Mouse (Mus musculus) erythroblast, embryonic 14.5 days (primary cell): ENCODE measurements around the gene Foxo1.

Experiments used
- GATA1 ChIP-seq: IDR thresholded peaks from 2 replicates; pipeline ENCODE4 v1.6.1; 2012; ENCODE audit warnings: low read length, inconsistent platforms, mixed read lengths
- TAL1 ChIP-seq: IDR thresholded peaks from 3 replicates; pipeline ENCODE4 v1.6.1; 2012; ENCODE audit warnings: low read length, inconsistent platforms, mixed read lengths

DNA sequence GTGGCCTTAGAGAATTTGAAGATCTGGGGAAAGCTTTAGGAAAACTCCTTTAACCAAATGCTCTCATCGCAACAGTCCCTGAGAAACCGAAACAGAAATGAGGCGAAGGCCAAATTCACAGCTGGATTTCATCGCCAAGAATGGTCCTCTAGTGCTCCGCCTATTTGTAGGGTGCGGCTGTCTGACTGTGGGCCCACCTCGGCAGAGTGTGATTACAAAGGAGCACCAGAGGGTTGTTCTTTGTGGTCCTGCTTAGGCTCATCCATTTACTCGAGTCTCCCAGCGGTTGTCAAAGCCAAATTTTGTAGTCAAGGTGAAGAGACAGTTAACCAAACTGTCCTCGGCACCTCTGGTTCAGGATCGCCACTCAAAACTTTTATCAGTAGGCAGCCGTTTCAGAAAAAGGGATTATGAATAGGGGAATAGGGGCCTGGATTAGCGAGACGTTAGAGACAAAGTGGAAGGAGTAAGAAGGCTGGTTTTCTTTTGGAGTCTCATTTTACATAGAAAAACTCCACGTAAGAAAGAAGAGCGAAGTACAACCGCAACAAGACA, 1.5 kb upstream of the Foxo1 start:
- TF ChIP-seq GATA1 (no peak), TAL1 (no peak)
